Mouse (Mus musculus): ENCODE results near the gene Plekha1.

GRCm38 (mm10) chr7:130823992-130824391 is 41.6 kb upstream of the Plekha1 start:
- TF ChIP-seq POLR2A (IDR thresholded peaks at IDR 0.05; ENCODE audit: insufficient read length, low read depth) (no peak), TCF12 (IDR thresholded peaks at IDR 0.05; ENCODE audit: insufficient read depth, poor library complexity, severe bottlenecking) (no peak), E2F4 (IDR thresholded peaks at IDR 0.05; ENCODE audit: insufficient read depth) (no peak), MAX (IDR thresholded peaks at IDR 0.05; ENCODE audit: low read depth) (no peak), USF1 (IDR thresholded peaks at IDR 0.05; ENCODE audit: low read depth) (no peak), MYOG (IDR thresholded peaks at IDR 0.05; ENCODE audit: control insufficient read depth in 1 of 3, insufficient read depth in 1 of 3, insufficient read length in 2 of 3, low read depth in 2 of 3) (no peak), MYOD1 (IDR thresholded peaks at IDR 0.05; ENCODE audit: control insufficient read depth in 1 of 3, insufficient read length in 2 of 3, low read depth in 2 of 3) (no peak), SRF (IDR thresholded peaks at IDR 0.05; ENCODE audit: control insufficient read depth, insufficient read length, low read depth) (no peak)
